Mouse (Mus musculus): ENCODE results near the gene Iqch. TPM values are rescaled to one million over a fixed set of nuclear protein-coding genes. Genes with fewer than 3 reads are reported as not detected.

The Iqch gene
- polyA plus RNA-seq (2012; rRNA removed) = not detected in 2 replicates

- Histone ChIP-seq H3K4me3 (ENCODE audit: low read depth, low read length) (peak within 1 kb of the TSS; percentile 97), H3K36me3 (ENCODE audit: control insufficient read depth, insufficient read depth, low read length) (no peaks in the 10 kb centered on the region), H3K27me3 (ENCODE audit: control insufficient read depth, insufficient read depth, low read length) (no peaks in the 10 kb centered on the region), H3K27ac (ENCODE audit: insufficient read depth, low read depth, low read length) (peak within 1 kb of the TSS; percentile 25; the same call in 1 of the 2 replicates), H3K4me1 (ENCODE audit: control insufficient read depth, insufficient read depth, insufficient read length, low read length) (peaks cover 11% of the 10 kb centered on the region; the same call in 1 of the 2 replicates)
- WGBS = 1% methylated on average over 70 of the region's 70 CpGs
- TF ChIP-seq CTCF (IDR thresholded peaks at IDR 0.05; ENCODE audit: extremely low read depth, insufficient read length, insufficient replicate concordance, low read depth, low read length) = peak; percentile 6; the same call in 1 of the 2 replicates
- TF ChIP-seq POLR2A (IDR thresholded peaks at IDR 0.05; ENCODE audit: low read depth, low read length) = peak; percentile 89
Observed at GRCm38 (mm10) chr9:63602043-63602939, at the start of gene Iqch, which contains the start of gene Aagab. Gene Iqch, minus strand, starts transcription at chr9:63602493. Gene Aagab, plus strand, starts transcription at chr9:63602660.

- H3K36me3 ChIP-seq (ENCODE audit: control insufficient read depth, insufficient read depth, low read length) = peaks cover 64% of the 10 kb centered on the region
- no peak overlapping the region for H3K27ac ChIP-seq (ENCODE audit: insufficient read depth, low read depth, low read length)
- TF ChIP-seq POLR2A (IDR thresholded peaks at IDR 0.05; ENCODE audit: low read depth, low read length) (no peak), CTCF (IDR thresholded peaks at IDR 0.05; ENCODE audit: extremely low read depth, insufficient read length, insufficient replicate concordance, low read depth, low read length) (no peak)
- no peaks in the 10 kb centered on the region for H3K27me3 ChIP-seq (ENCODE audit: control insufficient read depth, insufficient read depth, low read length)
- H3K4me1 ChIP-seq (ENCODE audit: control insufficient read depth, insufficient read depth, insufficient read length, low read length) = no peaks in the 10 kb centered on the region
- no peak overlapping the region for H3K4me3 ChIP-seq (ENCODE audit: low read depth, low read length)
- WGBS = 75% methylated on average over 11 of the region's 11 CpGs
Observed at GRCm38 (mm10) chr9:63651594-63651993, 49.3 kb upstream of the Iqch start.

- WGBS = 94% methylated on average over 14 of the region's 14 CpGs
Observed at GRCm38 (mm10) chr9:63650905-63651304, 48.6 kb upstream of the Iqch start.

GRCm38 (mm10) chr9:63649841-63650545 lies 47.7 kb upstream of the Iqch start:
- Histone ChIP-seq H3K27ac (ENCODE audit: insufficient read depth, low read depth, low read length) (no peak overlapping the region), H3K36me3 (ENCODE audit: control insufficient read depth, insufficient read depth, low read length) (peaks cover 63% of the 10 kb centered on the region), H3K4me1 (ENCODE audit: control insufficient read depth, insufficient read depth, insufficient read length, low read length) (no peaks in the 10 kb centered on the region), H3K4me3 (ENCODE audit: low read depth, low read length) (no peak overlapping the region), H3K27me3 (ENCODE audit: control insufficient read depth, insufficient read depth, low read length) (no peaks in the 10 kb centered on the region)
- WGBS = 82% methylated on average over 8 of the region's 8 CpGs
- TF ChIP-seq POLR2A (IDR thresholded peaks at IDR 0.05; ENCODE audit: low read depth, low read length) (no peak), CTCF (IDR thresholded peaks at IDR 0.05; ENCODE audit: extremely low read depth, insufficient read length, insufficient replicate concordance, low read depth, low read length) (peak; percentile 45; the same call in 1 of the 2 replicates)

More at GRCm38 (mm10) chr9:63650905-63651304, 48.6 kb upstream of the Iqch start:
- TF ChIP-seq POLR2A (IDR thresholded peaks at IDR 0.05; ENCODE audit: low read depth, low read length) (no peak), CTCF (IDR thresholded peaks at IDR 0.05; ENCODE audit: extremely low read depth, insufficient read length, insufficient replicate concordance, low read depth, low read length) (no peak)
- Histone ChIP-seq H3K27ac (ENCODE audit: insufficient read depth, low read depth, low read length) (no peak overlapping the region), H3K4me1 (ENCODE audit: control insufficient read depth, insufficient read depth, insufficient read length, low read length) (no peaks in the 10 kb centered on the region), H3K27me3 (ENCODE audit: control insufficient read depth, insufficient read depth, low read length) (no peaks in the 10 kb centered on the region), H3K36me3 (ENCODE audit: control insufficient read depth, insufficient read depth, low read length) (peaks cover 65% of the 10 kb centered on the region), H3K4me3 (ENCODE audit: low read depth, low read length) (no peak overlapping the region)

GRCm38 (mm10) chr9:63648520-63648918 lies 46.2 kb upstream of the Iqch start:
- TF ChIP-seq CTCF (IDR thresholded peaks at IDR 0.05; ENCODE audit: extremely low read depth, insufficient read length, insufficient replicate concordance, low read depth, low read length) = no peak
- no peak for TF ChIP-seq POLR2A (IDR thresholded peaks at IDR 0.05; ENCODE audit: low read depth, low read length)
- H3K27me3 ChIP-seq (ENCODE audit: control insufficient read depth, insufficient read depth, low read length) = no peaks in the 10 kb centered on the region
- 83% methylated on average over 9 of the region's 9 CpGs for WGBS
- H3K4me1 ChIP-seq (ENCODE audit: control insufficient read depth, insufficient read depth, insufficient read length, low read length) = no peaks in the 10 kb centered on the region
- H3K27ac ChIP-seq (ENCODE audit: insufficient read depth, low read depth, low read length) = no peak overlapping the region
- no peak overlapping the region for H3K4me3 ChIP-seq (ENCODE audit: low read depth, low read length)
- peaks cover 62% of the 10 kb centered on the region for H3K36me3 ChIP-seq (ENCODE audit: control insufficient read depth, insufficient read depth, low read length)

- TF ChIP-seq CTCF (IDR thresholded peaks at IDR 0.05; ENCODE audit: extremely low read depth, insufficient read length, insufficient replicate concordance, low read depth, low read length) = no peak
- no peak for TF ChIP-seq POLR2A (IDR thresholded peaks at IDR 0.05; ENCODE audit: low read depth, low read length)
- Histone ChIP-seq H3K4me1 (ENCODE audit: control insufficient read depth, insufficient read depth, insufficient read length, low read length) (no peaks in the 10 kb centered on the region), H3K27me3 (ENCODE audit: control insufficient read depth, insufficient read depth, low read length) (no peaks in the 10 kb centered on the region), H3K36me3 (ENCODE audit: control insufficient read depth, insufficient read depth, low read length) (peaks cover 59% of the 10 kb centered on the region), H3K27ac (ENCODE audit: insufficient read depth, low read depth, low read length) (no peak overlapping the region), H3K4me3 (ENCODE audit: low read depth, low read length) (no peak overlapping the region)
- WGBS = 71% methylated on average over 9 of the region's 9 CpGs
Observed at GRCm38 (mm10) chr9:63647581-63648519, 45.6 kb upstream of the Iqch start.

Data from small intestine, adult 2 months (tissue).